Mouse (Mus musculus): Measurements from ENCODE around the gene Hapln3. TPM values are rescaled to one million over a fixed set of nuclear protein-coding genes. Genes with fewer than 3 reads are reported as not detected.

Hapln3 gene
- polyA plus RNA-seq, 1 experiment from 2014 or later, result 1.6 TPM

Other genes starting within 250 kb of the Hapln3 start
- gene Aen, start 235.2 kb downstream of the Hapln3 start, polyA plus RNA-seq (2015; fragmentation: Nextera tagmentation; extraction: Ambion mirVana), result 35.7 and 36.7 TPM in 2 replicates
- gene Isg20, start 217.6 kb downstream of the Hapln3 start, polyA plus RNA-seq (2015; fragmentation: Nextera tagmentation; extraction: Ambion mirVana), result 9.4 and 13.9 TPM in 2 replicates
- 0.58 and 0.69 TPM in 2 replicates for gene Acan, start 77.5 kb downstream of the Hapln3 start, polyA plus RNA-seq (2015; fragmentation: Nextera tagmentation; extraction: Ambion mirVana)
- 359 and 369 TPM in 2 replicates for gene Mfge8, start 18.0 kb upstream of the Hapln3 start, polyA plus RNA-seq (2015; fragmentation: Nextera tagmentation; extraction: Ambion mirVana)
- 16.5 and 17.1 TPM in 2 replicates for gene Abhd2, start 142.2 kb upstream of the Hapln3 start, polyA plus RNA-seq (2015; fragmentation: Nextera tagmentation; extraction: Ambion mirVana)